Mouse (Mus musculus) brown adipose tissue, adult 24 weeks (tissue): Measurements from ENCODE around the gene Tmem143. TPM values are rescaled to one million over a fixed set of nuclear protein-coding genes. Genes with fewer than 3 reads are reported as not detected.
"Not testable (repeated sequence)": the region's sequence is repeated elsewhere in the genome, so short reads cannot be mapped to it uniquely, and the experiment has no call there.

Source experiments
- H3K27ac ChIP-seq: fragments of 200-500 bp; replicated peaks from 2 replicates; pipeline ENCODE4 v1.5.1; 2012; ENCODE audit warnings: low read depth, mild to moderate bottlenecking, low read length
- H3K4me1 ChIP-seq: fragments of 200-500 bp; 2 replicates; pipeline ENCODE4 v1.6.1; 2012; ENCODE audit warnings: low read length, mixed read lengths; ENCODE audit not compliant: control insufficient read depth, insufficient read depth, insufficient read length
- H3K4me3 ChIP-seq: fragments of 200-500 bp; 2 replicates; pipeline ENCODE4 v1.5.1; 2012; ENCODE audit warnings: low read depth, mild to moderate bottlenecking, low read length, moderate library complexity; ENCODE audit not compliant: insufficient read depth
- polyA plus RNA-seq: library from polyadenylated mRNA; stranded (reverse); fragments of >200 nt; gene quantifications from 2 replicates; pipeline ENCODE4 v1.2.4, GENCODE M21; 2012; ENCODE audit not compliant: missing spikeins, insufficient read depth, insufficient read length

Gene Tmem143
- polyA plus RNA-seq, 1 experiment: 189 TPM

DNA sequence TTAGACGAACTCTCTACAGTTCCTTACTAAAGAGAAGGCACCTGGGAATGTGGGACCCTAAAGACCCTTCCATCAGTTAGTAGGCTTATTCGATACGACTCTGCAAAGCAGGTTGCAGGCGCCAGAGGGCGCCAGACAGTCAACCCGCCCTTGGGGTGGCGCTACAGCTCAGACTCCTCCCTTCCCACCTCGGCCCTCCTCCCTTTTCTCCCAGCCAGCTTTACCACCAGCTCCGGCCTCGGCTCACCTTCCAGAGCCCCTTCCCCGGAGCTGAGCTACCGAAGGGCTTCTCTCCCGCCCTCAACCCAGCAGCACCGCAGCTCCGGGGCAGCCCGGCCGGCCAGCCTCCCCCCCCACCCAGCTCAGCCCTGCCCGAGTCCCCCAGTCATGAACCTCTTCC, 24.1 kb upstream of the Tmem143 start, which contains the start of gene Kdelr1:
Gene Kdelr1 (plus strand): TSS at position 149 of the 400 bp plus-strand sequence.
- Histone ChIP-seq H3K4me3 (peak within 1 kb of the TSS; percentile 82), H3K27ac (peak within 1 kb of the TSS; percentile 84)

GRCm38 (mm10) chr7:45873061-45873947, 23.4 kb upstream of the Tmem143 start:
- peak overlapping the region; percentile 82 for H3K4me3 ChIP-seq
- peak overlapping the region; percentile 84 for H3K27ac ChIP-seq
- H3K4me1 ChIP-seq: 0 out of 2 replicates have a peak, but pooled peaks cover 3% of the 10 kb centered on the region

More for the DNA sequence above, 24.1 kb upstream of the Tmem143 start, which contains the start of gene Kdelr1:
- H3K4me1 ChIP-seq: 0 out of 2 replicates have a peak, but pooled peaks cover 3% of the 10 kb centered on the region

- Histone ChIP-seq H3K27ac (no peak overlapping the region), H3K4me3 (no peak overlapping the region), H3K4me1 (0 out of 2 replicates have a peak, but pooled peaks cover 3% of the 10 kb centered on the region)
Measured at GRCm38 (mm10) chr7:45876895-45877294, 19.8 kb upstream of the Tmem143 start.

- H3K4me1 ChIP-seq, H3K27ac ChIP-seq, H3K4me3 ChIP-seq: not testable (repeated sequence)
Measured at GRCm38 (mm10) chr7:45878278-45878677, 18.5 kb upstream of the Tmem143 start, which contains the start of gene Grin2d. Grin2d (minus strand) TSS chr7:45878378.

DNA sequence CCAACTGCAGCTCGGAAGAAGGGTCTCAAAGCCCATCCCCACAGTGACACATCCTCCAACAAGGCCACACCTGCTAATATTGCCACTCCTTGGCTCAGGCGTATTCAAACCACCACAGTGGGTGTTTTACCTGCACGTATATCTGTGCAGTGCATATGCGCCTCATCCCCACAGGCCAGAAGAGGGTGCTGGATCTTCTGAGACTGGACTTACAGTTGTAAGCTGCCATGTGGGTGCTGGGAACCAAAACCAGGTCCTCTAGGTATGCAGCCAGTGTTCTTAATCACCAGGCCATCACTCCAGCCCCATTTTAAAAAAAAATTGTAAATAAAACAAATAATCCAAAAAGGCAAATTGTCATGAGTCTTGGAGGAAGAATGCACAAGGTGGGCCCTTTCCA, 16.2 kb upstream of the Tmem143 start:
- Histone ChIP-seq H3K27ac (no peak overlapping the region), H3K4me3 (no peak overlapping the region), H3K4me1 (no peaks in the 10 kb centered on the region)

- no peak overlapping the region for H3K27ac ChIP-seq
- H3K4me1 ChIP-seq: no peaks in the 10 kb centered on the region
- H3K4me3 ChIP-seq: no peak overlapping the region
Measured at GRCm38 (mm10) chr7:45881011-45881410, 15.7 kb upstream of the Tmem143 start.

DNA sequence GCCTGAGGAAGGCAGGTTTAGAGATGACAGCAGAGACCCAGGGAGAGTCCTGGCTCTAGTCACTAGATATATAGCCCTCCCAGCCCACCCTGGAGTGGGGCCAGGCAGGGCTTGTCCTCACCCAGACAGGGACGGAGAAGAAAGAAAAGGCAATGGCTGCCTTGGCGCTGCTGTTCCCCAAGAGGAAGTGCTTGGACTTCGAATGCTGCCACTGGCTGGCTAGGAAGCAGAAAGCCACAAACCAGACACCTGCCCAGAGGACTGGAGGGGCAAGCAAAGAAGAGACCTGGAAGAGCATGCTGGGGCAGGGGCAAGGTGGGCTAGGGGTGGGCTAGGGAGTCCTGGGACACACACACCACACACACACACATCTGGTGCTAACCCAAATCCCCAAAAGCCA, 9.5 kb upstream of the Tmem143 start:
- no peak overlapping the region for H3K27ac ChIP-seq
- no peak overlapping the region for H3K4me3 ChIP-seq
- no peaks in the 10 kb centered on the region for H3K4me1 ChIP-seq

DNA sequence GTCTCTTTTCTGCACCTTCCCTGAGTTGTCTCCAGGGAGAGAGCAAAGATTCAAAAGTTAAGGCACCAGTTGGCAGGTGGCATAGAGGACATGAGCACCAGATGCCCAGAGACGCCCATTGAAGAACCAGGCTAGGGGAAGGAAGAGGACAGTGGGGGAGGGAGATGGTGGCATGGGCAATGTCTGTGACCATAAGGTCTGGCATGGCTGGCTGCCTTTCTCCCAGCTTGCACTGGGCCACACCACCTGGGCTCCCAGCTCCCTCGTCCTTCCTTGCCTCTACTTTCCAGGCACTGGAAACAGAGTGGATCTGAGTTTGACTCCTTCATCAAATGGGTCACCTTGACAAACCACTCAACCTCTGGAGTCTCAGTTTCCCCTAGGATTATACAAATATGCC, 4.1 kb upstream of the Tmem143 start:
- Histone ChIP-seq H3K4me3 (no peak overlapping the region), H3K4me1 (no peaks in the 10 kb centered on the region), H3K27ac (no peak overlapping the region)

DNA sequence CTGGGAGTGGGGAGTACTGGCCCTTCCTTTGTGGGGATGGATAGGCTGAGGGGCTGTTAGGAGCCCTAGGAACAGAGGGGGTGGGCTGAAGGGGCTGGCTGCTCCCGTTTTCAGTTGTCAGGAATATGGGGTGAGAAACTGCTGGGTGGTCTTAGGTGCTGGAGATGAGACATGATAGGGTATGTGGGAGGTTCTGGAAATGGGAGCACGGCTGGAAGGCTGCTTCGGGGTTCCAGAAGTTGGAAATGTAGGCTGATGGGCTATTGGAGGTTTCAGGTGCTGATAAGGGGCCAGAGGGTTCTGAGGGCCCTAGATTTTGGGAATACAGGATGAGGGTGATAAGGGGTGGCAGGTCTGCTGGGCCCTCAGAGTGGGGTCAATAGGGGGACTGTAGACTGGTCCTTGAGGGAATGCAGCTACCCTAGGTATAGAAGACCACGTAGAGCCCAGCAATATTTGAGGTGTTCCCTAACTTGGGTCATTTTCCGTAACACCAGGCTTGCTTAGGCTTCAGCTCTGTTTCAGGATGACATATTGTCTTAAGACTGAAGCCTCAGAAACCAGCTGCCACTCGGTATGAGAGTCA, 717 bp upstream of the Tmem143 start:
- Histone ChIP-seq H3K4me3 (no peak overlapping the region), H3K4me1 (0 out of 2 replicates have a peak, but pooled peaks cover 2% of the 10 kb centered on the region), H3K27ac (no peak overlapping the region)

DNA sequence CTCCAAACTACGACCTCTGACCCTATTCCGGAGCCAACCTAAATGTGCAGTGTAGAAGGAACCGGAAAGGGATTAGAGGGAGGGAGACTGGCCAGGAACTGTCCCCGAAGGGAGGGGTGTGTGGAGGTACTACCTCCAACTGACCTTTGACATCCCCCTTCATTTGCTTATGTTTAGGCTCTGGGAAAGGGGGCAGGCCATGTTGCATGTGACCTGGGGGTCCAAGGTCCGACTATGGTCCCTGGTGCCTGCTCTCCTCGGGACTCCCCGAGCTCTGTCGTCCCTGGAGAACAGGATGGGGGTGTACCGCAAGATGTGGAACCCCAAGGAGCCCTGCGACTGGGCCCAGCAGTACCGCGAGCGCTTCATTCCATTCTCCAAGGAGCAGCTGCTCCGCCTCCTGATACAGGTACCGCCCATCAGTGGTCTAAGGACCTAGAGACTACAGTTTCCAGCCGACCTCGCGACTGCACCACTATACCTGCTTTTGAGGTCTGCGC, 567 bp downstream of the Tmem143 start:
- Histone ChIP-seq H3K4me1 (0 out of 2 replicates have a peak, but pooled peaks cover 2% of the 10 kb centered on the region), H3K4me3 (peak overlapping the region; percentile 68), H3K27ac (peak overlapping the region; percentile 93)

- not testable (repeated sequence) for H3K4me1 ChIP-seq, H3K27ac ChIP-seq
- H3K4me3 ChIP-seq: peak overlapping the region; percentile 20; the same call in 1 of the 2 replicates
Measured at GRCm38 (mm10) chr7:45898125-45898524, 1.4 kb downstream of the Tmem143 start.

DNA sequence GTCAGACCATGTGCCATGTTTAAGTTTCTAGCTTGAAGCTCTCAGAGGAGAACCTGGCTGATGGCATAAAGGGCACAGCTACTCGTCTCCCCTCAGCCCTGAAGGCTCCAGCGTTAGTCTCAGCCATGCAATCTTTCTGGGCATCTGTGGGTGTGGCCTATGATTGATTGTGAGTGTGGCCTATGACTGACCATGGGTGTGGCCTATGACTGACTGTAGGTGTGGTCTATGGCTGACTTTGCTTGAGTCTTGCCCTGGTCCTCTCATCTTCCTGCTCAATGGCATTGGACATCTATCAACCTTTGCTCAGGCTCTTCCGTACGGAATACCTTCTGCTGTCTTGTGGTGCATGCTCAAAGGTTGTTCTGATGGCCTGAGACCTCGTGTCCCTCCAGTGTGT, 4.8 kb downstream of the Tmem143 start:
- Histone ChIP-seq H3K27ac (no peak overlapping the region), H3K4me1 (0 out of 2 replicates have a peak, but pooled peaks cover 2% of the 10 kb centered on the region), H3K4me3 (no peak overlapping the region)

DNA sequence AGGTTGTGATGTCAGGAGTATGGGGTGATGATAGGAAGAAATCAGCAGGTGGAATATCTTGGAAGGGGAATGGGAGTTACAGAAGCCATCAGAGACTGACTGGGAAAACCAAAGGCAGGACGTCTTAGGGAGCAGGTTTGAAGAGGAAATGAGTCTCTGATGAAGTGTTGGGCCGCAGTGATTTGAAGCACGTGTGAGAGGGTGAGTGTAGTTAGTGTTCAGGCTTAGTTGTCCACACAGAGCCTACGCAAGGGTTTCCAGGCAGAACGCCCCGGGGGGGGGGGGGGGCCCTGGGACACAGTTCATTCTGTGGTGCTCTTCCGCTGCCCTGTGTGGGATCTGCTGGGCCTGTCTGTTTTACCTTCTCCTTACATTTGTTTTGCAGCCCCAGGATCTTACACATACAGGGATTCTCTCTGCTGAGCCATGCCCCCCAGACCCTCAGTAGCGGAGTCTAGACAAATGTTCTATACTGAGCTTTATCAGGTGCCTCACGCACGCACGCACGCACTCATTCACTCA, 5.8 kb downstream of the Tmem143 start:
- 0 out of 2 replicates have a peak, but pooled peaks cover 2% of the 10 kb centered on the region for H3K4me1 ChIP-seq
- no peak overlapping the region for H3K4me3 ChIP-seq
- no peak overlapping the region for H3K27ac ChIP-seq

DNA sequence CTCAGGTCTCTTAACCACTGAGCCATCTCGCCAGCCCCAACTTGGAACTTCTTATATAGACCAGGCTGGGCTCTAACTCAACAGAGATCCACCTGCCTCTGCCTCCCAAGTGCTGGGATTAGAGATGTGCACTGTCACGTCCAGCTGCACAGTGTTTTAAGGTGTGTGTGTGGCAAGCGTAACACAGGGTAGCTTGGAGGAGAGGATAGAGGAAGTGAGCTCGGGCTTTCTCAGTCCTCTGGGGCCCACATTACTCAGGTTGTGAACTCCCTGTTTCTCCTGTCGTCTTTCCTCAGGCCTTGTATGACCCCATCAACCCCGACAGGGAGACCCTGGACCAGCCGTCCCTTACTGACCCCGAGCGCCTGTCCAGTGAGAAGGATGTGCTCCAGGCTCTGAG, 9.9 kb downstream of the Tmem143 start:
- Histone ChIP-seq H3K4me3 (no peak overlapping the region), H3K27ac (no peak overlapping the region), H3K4me1 (no peaks in the 10 kb centered on the region)

DNA sequence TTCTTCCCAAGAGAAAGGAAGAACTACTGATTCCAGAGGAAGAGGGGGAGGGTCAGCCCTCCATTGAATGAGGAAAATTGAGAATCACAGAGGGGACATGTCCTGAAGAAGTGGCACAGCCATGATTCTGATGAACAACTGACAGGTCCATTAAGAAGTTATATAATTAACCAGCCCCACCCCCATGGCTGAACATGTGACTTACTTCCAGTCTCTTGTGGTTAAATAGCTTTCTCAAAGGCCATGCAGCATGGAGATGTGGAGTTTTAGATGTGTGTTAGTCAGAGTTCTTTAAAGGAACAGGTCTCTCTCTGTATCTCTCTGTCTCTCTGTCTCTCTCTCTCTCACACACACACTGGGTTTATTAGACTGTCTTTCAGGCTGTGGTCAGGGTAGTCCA, 11.6 kb downstream of the Tmem143 start:
- H3K4me1 ChIP-seq: no peaks in the 10 kb centered on the region
- no peak overlapping the region for H3K27ac ChIP-seq
- no peak overlapping the region for H3K4me3 ChIP-seq
